Mouse (Mus musculus) spleen, postnatal 4 days (tissue): ENCODE data around the gene Gm20479.

ENCODE experiments used
- DNase-seq, 2 experiments: peaks; one replicate each; pipeline ENCODE4 v3.0.0; 2022; ENCODE audit warnings: low spot score in 2 of 2

The Gm20479 gene

DNA sequence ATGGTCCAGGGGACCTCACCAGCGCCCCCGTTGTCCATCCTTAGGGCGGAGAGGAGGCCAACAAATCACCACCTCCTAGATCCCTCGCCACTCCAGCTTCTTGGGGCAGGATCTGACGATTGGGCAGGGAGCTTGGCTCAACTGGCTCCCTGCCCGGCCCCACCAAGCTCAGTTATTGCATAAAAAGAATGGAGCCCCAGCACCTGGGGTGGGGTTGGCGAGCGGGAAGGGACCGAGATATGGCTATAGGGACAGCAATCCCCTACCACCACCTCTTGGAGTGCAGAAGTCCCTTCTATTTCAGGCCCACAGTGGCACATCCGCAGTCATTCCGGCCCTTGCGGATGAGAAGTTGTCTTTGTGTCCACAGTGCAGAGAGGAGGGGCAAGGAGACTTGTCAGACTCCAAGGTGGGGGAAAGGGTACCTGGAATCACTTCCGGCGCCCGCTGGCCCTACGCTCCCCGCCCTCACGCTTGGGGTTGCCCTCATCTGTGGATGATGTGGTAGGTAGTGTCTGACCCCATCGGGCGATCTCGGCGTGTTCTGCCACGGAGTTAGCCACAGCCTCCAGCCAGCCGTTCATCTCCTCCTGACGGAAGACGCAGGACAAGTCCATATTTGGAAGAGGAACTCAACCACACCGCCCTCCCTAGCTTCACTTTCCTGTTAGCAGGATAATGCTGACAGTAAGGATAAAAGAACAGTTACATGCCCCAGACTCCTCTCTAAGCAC is at the start of gene Gm20479:
Gene Gm20479 (minus strand): TSS at position 559 of the 734 bp plus-strand sequence.
- no peak for DNase-seq

DNA sequence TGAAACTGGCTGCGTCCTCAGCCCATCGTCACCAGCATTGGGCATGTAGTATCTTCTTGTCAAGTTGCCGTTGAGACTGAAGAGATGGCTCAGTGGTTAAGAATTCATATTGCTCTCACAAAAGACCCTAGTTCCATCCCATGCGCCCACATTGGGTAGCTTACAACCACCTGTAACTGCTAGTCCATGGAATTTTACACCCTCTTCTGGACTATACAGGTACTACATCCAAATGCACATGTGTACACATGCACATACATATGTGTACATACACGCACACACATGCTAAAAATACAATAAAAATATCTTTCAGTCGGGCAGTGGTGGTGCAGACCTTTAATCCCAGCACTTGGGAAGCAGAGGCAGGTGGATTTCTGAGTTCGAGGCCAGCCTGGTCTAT is 49.3 kb upstream of the Gm20479 start:
- no peak for DNase-seq

DNA sequence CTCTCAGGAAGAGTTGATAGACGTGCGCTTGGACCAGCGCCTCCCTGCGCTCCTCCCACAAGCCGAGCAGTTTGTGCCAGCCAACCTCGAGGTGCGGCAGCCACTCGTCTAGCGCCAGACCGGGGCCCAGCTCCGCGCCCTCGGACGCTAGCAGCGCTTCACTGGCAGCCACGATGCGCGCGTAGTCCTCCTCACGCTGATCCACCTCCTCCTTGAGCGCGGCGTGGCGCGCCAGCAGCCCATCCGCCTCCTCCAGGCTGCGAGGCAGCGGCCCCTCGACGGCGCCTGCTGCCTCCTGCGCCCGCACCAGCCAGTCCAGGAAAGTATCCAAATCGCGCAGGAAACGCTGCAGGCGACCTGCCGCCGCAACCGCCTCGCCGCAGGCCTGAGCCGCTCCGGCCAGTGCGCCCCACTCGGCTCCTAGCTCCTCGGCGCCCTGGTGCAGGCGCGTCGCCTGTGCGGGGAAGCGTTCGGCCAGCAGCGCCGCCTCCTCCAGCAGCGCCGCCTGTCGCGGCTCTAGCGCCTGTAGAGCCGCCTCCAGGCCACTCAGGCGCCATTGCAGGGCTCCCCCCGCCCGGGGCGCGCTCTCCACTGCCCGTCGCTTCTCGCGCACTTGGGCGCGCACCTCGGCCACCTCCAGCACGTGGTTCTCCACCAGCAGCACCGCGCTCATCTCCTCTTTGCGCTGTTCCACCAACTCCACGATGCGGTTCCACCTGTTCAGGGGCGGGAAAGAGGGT is 47.2 kb upstream of the Gm20479 start:
- no peak for DNase-seq

DNA sequence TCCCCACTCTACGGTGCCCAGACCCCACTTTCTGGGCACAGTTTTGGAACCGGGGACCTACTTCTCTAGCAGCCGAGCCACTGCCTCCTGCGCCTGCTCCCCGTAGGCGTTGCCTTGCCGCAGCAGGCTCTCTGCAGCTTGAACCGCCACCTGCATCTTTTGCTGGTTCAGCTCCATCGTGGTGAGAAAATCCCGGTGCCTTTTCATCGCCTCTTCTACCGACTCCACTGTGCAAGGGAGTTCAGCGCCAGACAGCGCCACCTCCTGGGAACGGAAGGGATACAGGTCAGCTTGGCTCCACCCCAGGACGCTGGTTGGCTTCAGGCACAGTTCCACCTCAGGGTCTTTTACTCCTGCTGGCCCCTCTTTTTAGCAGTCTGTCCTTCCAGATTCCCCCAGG is 45.5 kb upstream of the Gm20479 start:
- DNase-seq = peak; percentile 53 to 82

DNA sequence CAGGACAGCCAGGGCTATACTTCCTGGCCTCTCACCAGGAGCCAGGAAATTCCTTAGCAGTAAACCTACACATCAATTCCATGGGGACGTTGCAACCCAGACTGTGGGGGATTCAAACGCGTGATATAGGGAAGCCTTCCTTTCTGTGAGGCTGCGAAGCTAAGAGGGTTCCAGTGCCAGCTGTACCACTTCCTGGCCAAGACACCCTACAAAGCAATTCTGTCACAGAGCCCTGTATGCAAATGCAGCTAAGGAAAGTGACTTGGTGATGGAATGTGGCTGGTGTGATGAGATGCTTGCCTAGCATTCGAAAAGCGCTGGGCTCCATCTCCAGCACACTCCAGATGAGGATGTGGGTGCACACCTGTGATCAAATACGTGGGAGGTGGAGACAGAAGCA is 43.3 kb upstream of the Gm20479 start:
- DNase-seq = no peak

DNA sequence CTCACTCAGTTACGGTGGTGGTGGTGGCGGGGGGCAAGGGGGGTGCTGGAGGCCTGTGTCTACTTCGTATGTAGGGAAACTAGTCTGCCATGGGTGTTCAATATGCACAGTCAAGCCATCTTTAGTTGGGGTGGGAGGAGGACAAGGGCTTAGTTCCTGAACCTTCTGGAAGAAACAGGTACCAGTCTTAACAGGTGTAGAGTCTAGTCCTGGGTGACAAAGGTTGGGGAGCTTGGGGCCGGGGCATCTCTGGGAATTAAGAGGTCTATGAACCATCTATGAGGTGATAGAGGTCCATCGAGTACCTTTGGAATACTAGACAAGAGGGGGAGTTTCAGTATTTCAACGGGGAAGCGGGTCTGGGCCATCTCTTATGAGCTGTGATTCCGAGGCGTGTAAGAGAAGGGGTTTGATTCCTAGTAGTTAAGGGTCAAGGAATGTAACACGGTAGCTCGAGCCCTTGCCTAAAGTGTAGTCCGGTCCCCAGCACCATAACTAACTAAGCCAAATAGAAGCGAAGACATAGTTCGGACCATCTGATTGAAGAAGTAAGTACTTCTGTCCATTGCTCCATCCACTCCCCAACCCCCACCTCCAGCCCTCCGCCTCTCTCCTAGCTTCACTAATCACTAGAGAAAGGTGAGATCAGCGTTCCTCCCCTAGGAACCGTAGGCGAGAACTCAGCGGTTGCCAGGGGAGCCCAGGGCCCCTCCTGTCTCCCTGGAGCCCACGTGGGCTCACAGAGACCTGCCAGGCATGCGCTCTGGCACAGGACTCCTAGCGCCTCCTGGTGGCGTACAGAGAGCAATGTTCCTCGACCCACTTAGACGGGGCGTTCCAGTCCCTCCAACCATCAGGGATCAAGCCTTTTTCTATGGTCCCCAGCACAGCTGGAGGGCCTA is 40.1 kb upstream of the Gm20479 start:
- peak in 1 of 2 experiments; percentile 73 for DNase-seq

DNA sequence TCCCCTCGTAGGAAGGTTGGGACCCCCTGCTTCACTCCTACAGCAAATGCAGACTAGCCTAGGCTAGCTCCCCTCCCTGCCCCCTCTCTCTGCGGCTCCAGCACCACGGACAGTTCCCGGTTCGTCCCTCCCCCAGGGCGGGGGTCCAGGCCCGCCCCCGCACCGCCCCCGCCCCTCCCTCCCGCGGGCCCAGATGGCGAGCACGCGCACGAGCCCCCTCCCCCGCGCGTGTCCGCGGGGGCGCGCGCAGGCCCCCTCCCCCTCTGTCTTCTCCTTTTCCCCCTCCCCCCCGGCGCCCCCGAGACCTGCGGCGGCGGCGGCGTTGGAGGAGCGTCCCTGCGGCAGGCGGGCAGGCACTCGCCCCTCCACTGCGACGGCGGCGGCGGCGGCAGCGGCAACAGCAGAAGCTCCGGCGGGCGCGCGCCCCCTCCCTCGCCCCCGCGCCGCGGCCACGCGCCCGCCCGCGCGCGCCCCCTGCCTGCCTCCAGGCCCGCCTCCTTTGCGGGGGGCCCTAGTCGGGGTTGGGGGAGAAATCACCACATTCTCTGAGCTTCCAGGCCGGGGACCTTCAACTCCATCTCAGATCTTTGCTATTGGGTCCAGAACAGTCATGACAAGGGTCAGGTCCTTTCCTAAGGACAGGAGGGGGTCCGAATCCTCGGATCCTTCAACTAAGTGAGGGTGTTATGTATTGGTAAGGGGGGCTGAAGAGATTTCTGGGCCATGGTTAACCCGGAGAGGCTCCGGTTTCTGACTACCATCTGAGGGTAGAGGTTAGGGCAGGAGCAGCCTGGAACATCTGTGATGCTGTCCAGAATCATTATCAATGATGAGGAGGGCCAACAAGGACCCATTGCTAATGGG is 39.2 kb upstream of the Gm20479 start:
- DNase-seq = no peak

DNA sequence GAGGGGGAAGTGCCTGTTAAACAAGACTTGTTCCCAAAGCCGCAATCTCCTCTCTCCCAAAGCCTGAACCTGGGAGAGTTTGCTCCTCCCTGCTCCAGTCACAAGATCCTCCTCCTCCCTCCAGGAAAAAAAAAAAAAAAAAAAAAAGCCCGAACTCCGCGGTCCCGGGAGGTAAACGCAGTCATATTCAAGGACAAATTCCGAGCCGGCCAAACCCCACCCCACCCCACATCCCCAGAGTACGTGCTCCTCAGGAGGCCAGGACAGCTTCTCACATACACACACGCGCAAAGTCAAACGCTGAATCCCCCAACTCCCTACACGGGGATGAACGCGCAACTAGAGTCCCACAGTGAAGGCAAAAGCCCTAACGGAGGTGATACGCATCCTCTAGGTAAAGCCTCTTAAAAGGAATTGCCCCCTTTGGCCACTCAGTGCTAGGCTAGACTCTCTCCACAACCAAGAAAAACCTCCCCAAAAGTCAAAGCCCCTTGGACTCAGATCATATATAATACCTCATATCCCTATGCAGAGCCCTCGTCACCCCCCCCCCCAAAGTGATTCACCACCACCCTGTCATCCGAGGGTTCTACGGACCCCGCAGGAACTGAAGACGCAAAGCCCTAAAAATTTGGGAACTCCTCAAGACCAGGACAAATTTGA is 38.4 kb upstream of the Gm20479 start:
- DNase-seq = no peak

GRCm38 (mm10) chr7:27391416-27391815 is 34.2 kb upstream of the Gm20479 start:
- no peak for DNase-seq

DNA sequence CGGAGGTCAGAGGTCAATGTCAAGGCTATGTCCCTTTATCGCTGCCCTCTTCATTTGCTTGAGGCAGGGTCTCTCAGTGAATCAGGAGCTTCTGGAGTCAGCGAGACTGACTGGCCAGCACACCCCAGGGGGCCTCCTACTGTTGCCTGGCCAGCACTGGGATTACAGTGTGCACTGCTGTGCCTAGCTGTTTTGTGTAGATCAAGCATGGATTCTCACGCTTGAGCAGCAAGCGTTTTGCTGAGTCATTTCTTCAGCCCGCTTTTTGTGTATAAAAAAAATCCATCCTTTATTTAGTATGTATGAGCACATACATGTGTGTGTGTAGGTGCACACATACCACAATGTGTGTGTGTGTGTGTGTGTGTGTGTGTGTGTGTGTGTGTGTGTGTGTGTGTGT is 32.0 kb upstream of the Gm20479 start:
- DNase-seq = no peak

DNA sequence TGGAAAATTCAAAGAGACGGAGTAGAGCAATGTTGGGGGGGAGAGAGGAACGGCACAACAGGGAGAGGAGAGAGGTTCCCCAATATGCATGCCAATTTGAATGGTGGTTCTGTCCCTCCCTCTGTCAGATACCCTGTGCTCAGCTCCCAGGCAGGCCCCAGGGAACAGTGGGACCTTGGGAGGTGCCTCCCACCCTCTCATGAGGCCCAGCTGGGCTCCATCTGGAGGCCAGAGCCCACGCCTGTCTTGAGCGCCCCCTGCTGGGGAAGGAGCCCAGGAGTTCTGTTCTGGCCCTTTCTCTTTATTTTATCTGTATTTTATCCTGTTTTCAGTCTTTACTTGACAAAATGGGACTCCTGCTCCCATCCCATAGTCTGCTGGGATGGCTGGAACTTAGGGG is 27.5 kb upstream of the Gm20479 start:
- DNase-seq = peak; percentile 64 to 90

- DNase-seq = no peak
Observed at GRCm38 (mm10) chr7:27384134-27384533, 26.9 kb upstream of the Gm20479 start.

DNA sequence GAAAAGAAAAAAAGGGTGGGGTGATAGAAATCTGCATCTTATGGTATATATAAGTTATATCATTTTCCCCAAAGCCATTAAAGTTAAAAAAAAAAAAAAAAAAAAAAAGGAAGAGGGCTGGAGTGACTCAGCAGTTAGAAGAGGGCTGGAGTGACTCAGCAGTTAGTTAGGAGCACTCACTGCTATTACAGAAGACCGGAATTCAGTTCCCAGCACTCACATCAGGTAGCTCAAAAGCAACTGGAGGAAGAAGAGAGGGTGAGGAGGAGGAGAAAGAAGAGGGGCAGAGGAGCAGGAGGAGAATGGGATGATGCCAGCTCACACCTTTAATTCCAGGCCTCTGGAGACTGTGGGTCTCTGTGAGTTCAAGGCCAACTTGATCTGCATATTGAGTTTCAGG is 26.0 kb upstream of the Gm20479 start:
- DNase-seq = no peak

DNA sequence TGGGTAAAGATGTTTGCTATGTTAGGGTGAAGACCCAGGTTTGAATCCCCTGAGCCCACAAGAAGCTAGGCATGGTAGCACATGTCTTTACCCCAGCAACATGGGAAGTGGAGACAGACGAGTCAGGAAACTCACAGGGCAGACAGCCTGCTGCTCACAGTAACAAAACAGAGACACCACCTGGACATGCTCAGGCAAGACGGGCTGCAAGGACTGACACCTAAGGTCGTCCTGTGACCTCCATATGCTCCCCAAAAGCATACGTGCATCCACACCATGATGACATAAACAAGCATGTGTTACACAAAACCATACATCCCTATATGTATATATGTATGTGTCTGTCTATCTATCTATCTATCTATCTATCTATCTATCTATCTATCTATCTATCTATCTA is 24.3 kb upstream of the Gm20479 start:
- DNase-seq = no peak

DNA sequence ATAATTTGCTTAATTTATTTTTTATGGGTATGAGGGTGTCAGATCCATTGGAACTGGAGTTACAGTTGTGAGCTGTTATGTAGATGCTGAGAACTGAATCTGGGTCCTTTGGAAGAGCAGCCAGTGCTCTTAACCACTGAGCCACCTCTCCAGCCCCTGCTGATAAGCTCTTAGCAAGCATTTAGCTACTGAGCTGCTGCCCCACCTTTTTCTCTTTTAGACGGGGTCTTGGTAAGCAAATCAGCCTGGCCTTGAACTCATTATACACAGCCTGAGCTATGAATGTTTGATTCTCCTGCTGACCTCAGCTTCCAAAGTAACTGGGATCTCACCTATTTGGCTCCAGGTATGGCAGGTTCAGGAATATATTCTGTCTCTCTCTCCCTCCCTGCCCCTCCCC is 23.8 kb upstream of the Gm20479 start:
- DNase-seq = no peak

- DNase-seq = no peak
Observed at GRCm38 (mm10) chr7:27379836-27380235, 22.6 kb upstream of the Gm20479 start.

- DNase-seq = no peak
Observed at GRCm38 (mm10) chr7:27378431-27378830, 21.2 kb upstream of the Gm20479 start.

- DNase-seq = no peak
Observed at GRCm38 (mm10) chr7:27375274-27375673, 18.1 kb upstream of the Gm20479 start.

DNA sequence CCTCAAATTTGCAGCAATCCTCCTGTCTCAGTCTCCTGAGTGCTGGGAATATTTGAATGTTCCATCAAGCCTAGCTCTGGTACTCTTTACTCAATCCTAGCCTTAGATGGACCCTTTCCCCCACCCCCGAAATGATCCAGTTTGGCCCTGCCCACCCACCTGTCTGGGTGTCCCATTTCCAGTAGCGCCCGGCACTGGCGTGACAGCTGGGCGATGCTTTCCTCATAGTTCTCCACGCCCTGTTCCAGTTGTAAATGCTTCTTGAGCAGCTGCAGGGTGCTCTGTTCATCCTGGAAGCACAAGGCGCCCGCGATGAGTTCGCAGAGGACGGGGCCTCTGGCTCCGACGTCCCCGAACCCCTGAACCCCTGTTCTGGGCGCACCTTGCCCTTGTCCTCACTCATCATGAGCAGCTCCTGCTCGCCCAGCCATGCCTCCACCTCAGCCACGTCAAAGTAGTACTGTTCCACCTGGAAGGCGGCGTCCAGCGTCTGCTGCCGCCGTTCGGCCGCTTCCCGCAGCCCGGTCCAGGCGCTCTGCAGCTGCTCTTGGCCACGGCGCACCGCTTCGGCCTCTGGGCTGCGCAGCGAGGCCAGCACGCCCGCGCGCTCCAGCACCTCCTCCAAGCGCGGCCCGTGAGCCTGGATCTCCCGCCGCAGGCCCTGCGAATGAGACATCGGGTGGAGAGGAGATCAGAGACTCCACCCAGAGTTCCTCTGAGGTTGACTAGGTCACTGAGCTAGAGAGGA is 14.7 kb upstream of the Gm20479 start:
- DNase-seq = no peak

- DNase-seq = no peak
Observed at GRCm38 (mm10) chr7:27369111-27369510, 11.9 kb upstream of the Gm20479 start.
